Mouse (Mus musculus): ENCODE data around the gene Kcna7. TPM values are rescaled to one million over a fixed set of nuclear protein-coding genes. Genes with fewer than 3 reads are reported as not detected.

Kcna7 gene
- polyA plus RNA-seq, 1 experiment from 2014 or later = 0.11 TPM

DNA sequence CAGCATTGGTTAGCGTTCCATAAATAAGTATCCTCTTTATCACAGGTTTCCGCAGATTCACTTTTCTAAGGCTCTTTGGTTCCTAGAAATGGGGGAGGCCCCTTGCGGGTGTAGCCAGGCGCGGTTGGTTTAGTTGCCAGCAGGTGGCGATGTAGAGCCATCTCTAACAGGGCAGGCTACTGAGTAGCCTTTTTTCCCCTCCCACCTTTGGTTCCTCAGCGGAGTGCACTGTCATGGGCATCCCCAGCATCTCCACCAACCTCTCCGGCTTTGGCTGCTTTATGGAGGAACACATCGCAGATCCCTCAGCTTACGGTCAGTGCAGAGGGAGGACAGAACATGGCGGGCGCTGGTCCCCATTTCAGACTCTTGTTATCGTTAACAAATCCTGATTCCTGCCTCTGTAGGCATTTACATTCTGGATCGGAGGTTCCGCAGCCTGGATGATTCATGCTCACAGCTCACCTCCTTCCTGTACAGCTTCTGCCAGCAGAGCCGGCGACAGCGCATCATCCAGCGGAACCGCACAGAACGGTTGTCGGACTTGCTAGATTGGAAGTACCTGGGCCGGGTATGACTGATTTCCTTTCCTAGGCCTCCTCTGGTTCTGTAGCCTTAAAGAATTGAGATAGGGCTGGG, 46.0 kb downstream of the Kcna7 start:
- 60% methylated on average over 23 of the region's 23 CpGs for WGBS
- H3K9me3 ChIP-seq (ENCODE audit: control insufficient read depth, low read length) = no peaks in the 10 kb centered on the region
- peak; percentile 82 for ATAC-seq
- H3K27ac ChIP-seq (ENCODE audit: low read length) = no peak overlapping the region
- H3K4me1 ChIP-seq (ENCODE audit: control insufficient read depth, insufficient read depth, low read length) = no peaks in the 10 kb centered on the region
- H3K4me3 ChIP-seq (ENCODE audit: low read length) = no peak overlapping the region
- peaks cover 10% of the 10 kb centered on the region for H3K36me3 ChIP-seq (ENCODE audit: control insufficient read depth, insufficient read depth, low read length)
- H3K27me3 ChIP-seq (replicated peaks; ENCODE audit: control insufficient read depth, insufficient read depth, low read length) = no peaks in the 10 kb centered on the region
- no peak overlapping the region for H3K9ac ChIP-seq (ENCODE audit: low read depth, low read length)
- no peak overlapping the region for H3K4me2 ChIP-seq (ENCODE audit: low read depth, low read length)

DNA sequence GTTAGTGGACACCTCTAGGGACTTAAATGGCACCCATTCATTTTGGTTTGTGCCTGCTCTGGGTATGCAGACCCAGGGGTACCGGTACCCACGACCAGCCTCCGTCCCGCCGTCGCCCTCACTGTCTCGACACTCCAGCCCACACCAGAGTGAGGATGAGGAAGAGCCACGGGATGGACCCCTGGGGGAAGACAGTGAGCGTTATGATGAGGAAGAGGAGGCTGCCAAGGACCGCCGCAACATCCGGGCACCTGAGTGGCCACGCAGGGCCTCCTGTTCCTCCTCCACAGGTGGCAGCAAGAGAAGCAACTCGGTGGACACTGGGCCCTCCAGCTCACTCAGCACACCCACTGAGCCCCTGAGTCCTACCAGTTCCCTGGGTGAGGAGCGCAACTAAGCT, 49.5 kb downstream of the Kcna7 start:
- no peaks in the 10 kb centered on the region for H3K27me3 ChIP-seq (replicated peaks; ENCODE audit: control insufficient read depth, insufficient read depth, low read length)
- H3K27ac ChIP-seq (ENCODE audit: low read length) = no peak overlapping the region
- no peak overlapping the region for H3K9ac ChIP-seq (ENCODE audit: low read depth, low read length)
- peaks cover 10% of the 10 kb centered on the region for H3K4me1 ChIP-seq (ENCODE audit: control insufficient read depth, insufficient read depth, low read length)
- ATAC-seq = no peak
- H3K9me3 ChIP-seq (ENCODE audit: control insufficient read depth, low read length) = no peaks in the 10 kb centered on the region
- no peak overlapping the region for H3K4me3 ChIP-seq (ENCODE audit: low read length)
- no peak overlapping the region for H3K4me2 ChIP-seq (ENCODE audit: low read depth, low read length)
- 88% methylated on average over 15 of the region's 15 CpGs for WGBS
- H3K36me3 ChIP-seq (ENCODE audit: control insufficient read depth, insufficient read depth, low read length) = peaks cover 17% of the 10 kb centered on the region

DNA sequence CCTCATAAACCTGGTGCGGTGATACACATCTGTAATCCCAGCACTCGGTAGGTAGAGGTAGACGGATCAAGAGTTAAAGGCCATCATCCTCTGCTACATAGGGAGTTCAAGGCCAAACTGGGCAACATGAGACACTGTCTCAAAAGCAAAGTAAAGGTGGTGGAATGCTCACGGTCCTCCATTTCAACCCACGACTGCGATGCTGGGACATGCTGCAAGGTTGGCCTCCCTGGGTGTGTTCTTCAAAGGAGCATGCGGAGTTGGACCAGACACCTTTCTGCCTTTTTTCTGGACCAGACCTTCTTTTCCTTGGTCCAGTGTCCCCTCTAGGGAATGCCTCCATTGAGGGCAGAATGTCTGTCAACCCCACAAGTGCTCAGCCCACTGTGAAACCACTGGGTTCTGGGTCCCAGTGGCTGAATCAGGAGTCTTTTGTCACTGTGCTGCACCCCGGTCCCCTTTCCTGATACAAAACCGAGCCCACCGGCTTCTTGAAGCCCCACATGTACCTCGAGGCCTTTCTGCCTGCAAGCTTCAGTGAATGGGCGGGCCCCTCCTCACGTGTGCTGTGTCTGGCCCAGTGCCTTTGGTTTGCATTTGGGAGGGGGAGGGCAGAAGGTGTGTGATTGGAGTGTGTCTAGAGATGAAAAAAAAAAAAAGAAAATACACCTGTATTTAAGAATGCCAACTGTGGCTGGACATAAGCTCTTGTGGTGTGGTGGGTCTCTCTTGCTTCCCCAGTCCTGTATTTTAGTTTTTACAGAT, 50.7 kb downstream of the Kcna7 start:
- H3K27me3 ChIP-seq (replicated peaks; ENCODE audit: control insufficient read depth, insufficient read depth, low read length) = no peaks in the 10 kb centered on the region
- H3K4me2 ChIP-seq (ENCODE audit: low read depth, low read length) = no peak overlapping the region
- H3K36me3 ChIP-seq (ENCODE audit: control insufficient read depth, insufficient read depth, low read length) = peaks cover 17% of the 10 kb centered on the region
- H3K27ac ChIP-seq (ENCODE audit: low read length) = peak overlapping the region; percentile 33; the same call in 1 of the 2 replicates
- H3K9ac ChIP-seq (ENCODE audit: low read depth, low read length) = 0 out of 2 replicates have a peak overlapping the region, but pooled peaks have one; percentile 19
- ATAC-seq = no peak
- 72% methylated on average over 13 of the region's 13 CpGs for WGBS
- H3K9me3 ChIP-seq (ENCODE audit: control insufficient read depth, low read length) = no peaks in the 10 kb centered on the region
- peaks cover 21% of the 10 kb centered on the region for H3K4me1 ChIP-seq (ENCODE audit: control insufficient read depth, insufficient read depth, low read length)
- no peak overlapping the region for H3K4me3 ChIP-seq (ENCODE audit: low read length)

DNA sequence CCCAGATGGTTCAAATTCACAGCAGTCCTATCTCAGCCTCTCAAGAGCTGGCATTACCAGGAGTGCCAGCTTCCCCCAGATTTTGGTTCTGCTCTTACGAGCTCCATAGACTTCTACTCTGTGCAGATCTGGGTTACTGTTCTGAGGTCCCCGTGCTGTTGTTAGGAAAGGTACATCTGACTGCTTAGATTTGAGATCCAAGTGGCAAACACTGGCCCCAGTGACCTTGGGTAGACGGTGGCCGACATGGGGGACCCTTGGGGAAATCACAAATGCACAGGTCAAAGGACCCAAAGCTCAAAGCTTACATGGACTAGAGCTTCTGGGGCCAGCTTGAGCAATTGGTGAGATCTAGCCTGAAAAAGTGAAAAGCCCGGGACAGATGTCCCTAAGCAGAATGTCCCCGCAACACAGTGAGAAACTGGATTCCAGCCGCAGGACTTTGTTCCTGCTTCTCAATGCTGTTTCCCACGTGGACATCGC, 51.3 kb downstream of the Kcna7 start:
- ATAC-seq = no peak
- no peak overlapping the region for H3K4me3 ChIP-seq (ENCODE audit: low read length)
- peaks cover 17% of the 10 kb centered on the region for H3K36me3 ChIP-seq (ENCODE audit: control insufficient read depth, insufficient read depth, low read length)
- peak overlapping the region; percentile 92 for H3K27ac ChIP-seq (ENCODE audit: low read length)
- H3K9ac ChIP-seq (ENCODE audit: low read depth, low read length) = peak overlapping the region; percentile 77
- no peaks in the 10 kb centered on the region for H3K27me3 ChIP-seq (replicated peaks; ENCODE audit: control insufficient read depth, insufficient read depth, low read length)
- H3K4me1 ChIP-seq (ENCODE audit: control insufficient read depth, insufficient read depth, low read length) = peaks cover 25% of the 10 kb centered on the region
- H3K9me3 ChIP-seq (ENCODE audit: control insufficient read depth, low read length) = no peaks in the 10 kb centered on the region
- 34% methylated on average over 9 of the region's 9 CpGs for WGBS
- peak overlapping the region; percentile 67 for H3K4me2 ChIP-seq (ENCODE audit: low read depth, low read length)

- Histone ChIP-seq H3K4me2 (ENCODE audit: low read depth, low read length) (peak overlapping the region; percentile 67), H3K36me3 (ENCODE audit: control insufficient read depth, insufficient read depth, low read length) (peaks cover 17% of the 10 kb centered on the region), H3K27me3 (replicated peaks; ENCODE audit: control insufficient read depth, insufficient read depth, low read length) (no peaks in the 10 kb centered on the region), H3K27ac (ENCODE audit: low read length) (peak overlapping the region; percentile 92), H3K4me3 (ENCODE audit: low read length) (peak overlapping the region; percentile 82), H3K4me1 (ENCODE audit: control insufficient read depth, insufficient read depth, low read length) (peaks cover 29% of the 10 kb centered on the region), H3K9me3 (ENCODE audit: control insufficient read depth, low read length) (no peaks in the 10 kb centered on the region), H3K9ac (ENCODE audit: low read depth, low read length) (peak overlapping the region; percentile 77)
- peak; percentile 39 for ATAC-seq
- 51% methylated on average over 10 of the region's 10 CpGs for WGBS
Measured at GRCm38 (mm10) chr7:45457204-45458060, 52.0 kb downstream of the Kcna7 start.

DNA sequence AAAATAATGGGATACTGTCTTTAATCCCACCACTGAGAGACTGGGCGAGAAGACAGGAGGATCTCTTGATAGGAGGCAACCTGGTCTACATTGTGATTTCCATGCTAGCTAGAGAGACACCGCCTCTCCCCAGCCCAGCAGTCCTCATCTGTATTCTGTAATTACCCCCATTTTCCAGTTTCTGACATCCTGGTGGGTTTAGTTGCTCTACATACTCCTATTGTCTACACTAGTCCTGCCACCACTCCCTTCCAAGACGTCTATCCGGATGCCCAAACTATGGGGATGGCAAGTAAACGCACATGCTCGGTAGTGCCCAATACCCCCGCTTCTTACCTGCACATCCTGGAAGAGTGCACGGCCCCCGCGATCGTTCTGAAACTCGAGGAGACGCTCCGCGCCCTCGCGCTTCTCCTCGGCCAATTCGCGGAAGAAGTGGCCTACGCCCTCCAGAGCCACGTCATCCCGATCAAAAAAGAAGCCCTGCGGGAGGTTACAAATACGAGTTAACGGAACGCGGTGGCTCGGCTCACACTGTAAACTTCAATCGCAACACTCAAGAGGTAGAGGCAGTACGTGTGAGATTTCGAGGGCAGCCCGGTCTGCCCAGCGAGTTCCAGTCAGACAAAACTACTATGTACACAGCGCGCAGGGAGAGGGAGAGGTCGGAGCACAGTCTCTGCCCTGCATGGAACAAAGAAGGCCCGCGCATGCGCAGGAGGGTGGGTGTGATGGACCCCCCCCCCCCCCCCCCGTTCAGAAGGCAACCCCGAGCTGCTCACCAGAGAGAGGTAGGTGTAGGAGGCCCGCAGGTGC, 53.5 kb downstream of the Kcna7 start:
- peak overlapping the region; percentile 67 for H3K4me2 ChIP-seq (ENCODE audit: low read depth, low read length)
- WGBS = under 1% methylated on average over 43 of the region's 43 CpGs

More for the DNA sequence above, 53.5 kb downstream of the Kcna7 start:
- H3K9me3 ChIP-seq (ENCODE audit: control insufficient read depth, low read length) = no peaks in the 10 kb centered on the region
- peaks cover 17% of the 10 kb centered on the region for H3K36me3 ChIP-seq (ENCODE audit: control insufficient read depth, insufficient read depth, low read length)
- peak; percentile 49 for ATAC-seq
- peak overlapping the region; percentile 77 for H3K9ac ChIP-seq (ENCODE audit: low read depth, low read length)
- no peaks in the 10 kb centered on the region for H3K27me3 ChIP-seq (replicated peaks; ENCODE audit: control insufficient read depth, insufficient read depth, low read length)
- peaks cover 29% of the 10 kb centered on the region for H3K4me1 ChIP-seq (ENCODE audit: control insufficient read depth, insufficient read depth, low read length)
- H3K27ac ChIP-seq (ENCODE audit: low read length) = peak overlapping the region; percentile 92
- peak overlapping the region; percentile 82 for H3K4me3 ChIP-seq (ENCODE audit: low read length)

Small RNA genes within 50 kb of the gene (microRNA-seq; reads per million reads assigned to microRNA genes)
- not detected for gene Gm22133

Other genes starting within 250 kb of the Kcna7 start
- gene Slc17a7, start 241.7 kb upstream of the Kcna7 start, polyA plus RNA-seq (2015; fragmentation: Nextera tagmentation; extraction: Ambion mirVana) = 0.13 TPM in 1 of 2 replicates, not detected in the other
- not detected in 2 replicates for gene Gfy, start 226.1 kb upstream of the Kcna7 start, polyA plus RNA-seq (2015; fragmentation: Nextera tagmentation; extraction: Ambion mirVana)
- not detected in 2 replicates for gene Pth2, start 224.7 kb upstream of the Kcna7 start, polyA plus RNA-seq (2015; fragmentation: Nextera tagmentation; extraction: Ambion mirVana)
- 0.44 and 0.62 TPM in 2 replicates for gene Ccdc155, start 200.8 kb upstream of the Kcna7 start, polyA plus RNA-seq (2015; fragmentation: Nextera tagmentation; extraction: Ambion mirVana)
- gene Dkkl1, start 193.5 kb upstream of the Kcna7 start, polyA plus RNA-seq (2015; fragmentation: Nextera tagmentation; extraction: Ambion mirVana) = 0.86 and 1.3 TPM in 2 replicates
- gene Tead2, start 189.9 kb upstream of the Kcna7 start, polyA plus RNA-seq (2015; fragmentation: Nextera tagmentation; extraction: Ambion mirVana) = 69.6 and 82.1 TPM in 2 replicates
- gene Cd37, start 166.5 kb upstream of the Kcna7 start, polyA plus RNA-seq (2015; fragmentation: Nextera tagmentation; extraction: Ambion mirVana) = 4.2 and 5.0 TPM in 2 replicates
- gene Slc6a16, start 164.6 kb upstream of the Kcna7 start, polyA plus RNA-seq (2015; fragmentation: Nextera tagmentation; extraction: Ambion mirVana) = not detected in 2 replicates
- not detected in 2 replicates for gene Slc6a21, start 128.1 kb upstream of the Kcna7 start, polyA plus RNA-seq (2015; fragmentation: Nextera tagmentation; extraction: Ambion mirVana)
- 33.4 and 36.3 TPM in 2 replicates for gene Trpm4, start 71.9 kb upstream of the Kcna7 start, polyA plus RNA-seq (2015; fragmentation: Nextera tagmentation; extraction: Ambion mirVana)
- gene Hrc, start 70.4 kb upstream of the Kcna7 start, polyA plus RNA-seq (2015; fragmentation: Nextera tagmentation; extraction: Ambion mirVana) = 0.86 and 1.4 TPM in 2 replicates
- 10.3 and 12.0 TPM in 2 replicates for gene Ppfia3, start 38.6 kb upstream of the Kcna7 start, polyA plus RNA-seq (2015; fragmentation: Nextera tagmentation; extraction: Ambion mirVana)
- 1.2 and 2.7 TPM in 2 replicates for gene Lin7b, start 35.1 kb upstream of the Kcna7 start, polyA plus RNA-seq (2015; fragmentation: Nextera tagmentation; extraction: Ambion mirVana)
- 139 and 150 TPM in 2 replicates for gene Snrnp70, start 9.9 kb upstream of the Kcna7 start, polyA plus RNA-seq (2015; fragmentation: Nextera tagmentation; extraction: Ambion mirVana)
- 1.4 and 1.8 TPM in 2 replicates for gene Ntf5, start 8.0 kb downstream of the Kcna7 start, polyA plus RNA-seq (2015; fragmentation: Nextera tagmentation; extraction: Ambion mirVana)
- gene Lhb, start 15.2 kb downstream of the Kcna7 start, polyA plus RNA-seq (2015; fragmentation: Nextera tagmentation; extraction: Ambion mirVana) = 0.28 TPM in 1 of 2 replicates, not detected in the other
- 49.4 and 53.1 TPM in 2 replicates for gene Gys1, start 29.2 kb downstream of the Kcna7 start, polyA plus RNA-seq (2015; fragmentation: Nextera tagmentation; extraction: Ambion mirVana)
- gene Ruvbl2, start 32.4 kb downstream of the Kcna7 start, polyA plus RNA-seq (2015; fragmentation: Nextera tagmentation; extraction: Ambion mirVana) = 121 and 134 TPM in 2 replicates
- 7,117 and 7,555 TPM in 2 replicates for gene Ftl1, start 54.2 kb downstream of the Kcna7 start, polyA plus RNA-seq (2015; fragmentation: Nextera tagmentation; extraction: Ambion mirVana)
- gene Bax, start 61.2 kb downstream of the Kcna7 start, polyA plus RNA-seq (2015; fragmentation: Nextera tagmentation; extraction: Ambion mirVana) = 178 and 185 TPM in 2 replicates
- 0.78 and 0.93 TPM in 2 replicates for gene Tulp2, start 76.2 kb downstream of the Kcna7 start, polyA plus RNA-seq (2015; fragmentation: Nextera tagmentation; extraction: Ambion mirVana)
- not detected in 2 replicates for gene Gm45808, start 81.2 kb downstream of the Kcna7 start, polyA plus RNA-seq (2015; fragmentation: Nextera tagmentation; extraction: Ambion mirVana)
- 1.9 and 2.2 TPM in 2 replicates for gene Dhdh, start 83.2 kb downstream of the Kcna7 start, polyA plus RNA-seq (2015; fragmentation: Nextera tagmentation; extraction: Ambion mirVana)
- gene Nucb1, start 104.8 kb downstream of the Kcna7 start, polyA plus RNA-seq (2015; fragmentation: Nextera tagmentation; extraction: Ambion mirVana) = 251 and 266 TPM in 2 replicates
- 17.3 and 19.1 TPM in 2 replicates for gene Ppp1r15a, start 120.6 kb downstream of the Kcna7 start, polyA plus RNA-seq (2015; fragmentation: Nextera tagmentation; extraction: Ambion mirVana)
- 1.4 and 1.6 TPM in 2 replicates for gene Plekha4, start 120.7 kb downstream of the Kcna7 start, polyA plus RNA-seq (2015; fragmentation: Nextera tagmentation; extraction: Ambion mirVana)
- 2.9 and 3.3 TPM in 2 replicates for gene Hsd17b14, start 149.2 kb downstream of the Kcna7 start, polyA plus RNA-seq (2015; fragmentation: Nextera tagmentation; extraction: Ambion mirVana)
- gene Bcat2, start 164.5 kb downstream of the Kcna7 start, polyA plus RNA-seq (2015; fragmentation: Nextera tagmentation; extraction: Ambion mirVana) = 59.9 and 65.4 TPM in 2 replicates
- 0.23 TPM in 1 of 2 replicates, not detected in the other for gene Fgf21, start 209.8 kb downstream of the Kcna7 start, polyA plus RNA-seq (2015; fragmentation: Nextera tagmentation; extraction: Ambion mirVana)
- 0.48 and 0.61 TPM in 2 replicates for gene Fut1, start 211.6 kb downstream of the Kcna7 start, polyA plus RNA-seq (2015; fragmentation: Nextera tagmentation; extraction: Ambion mirVana)
- 0.07 and 0.15 TPM in 2 replicates for gene Izumo1, start 216.2 kb downstream of the Kcna7 start, polyA plus RNA-seq (2015; fragmentation: Nextera tagmentation; extraction: Ambion mirVana)
- 3.4 and 4.4 TPM in 2 replicates for gene Rasip1, start 221.8 kb downstream of the Kcna7 start, polyA plus RNA-seq (2015; fragmentation: Nextera tagmentation; extraction: Ambion mirVana)
- gene Mamstr, start 234.3 kb downstream of the Kcna7 start, polyA plus RNA-seq (2015; fragmentation: Nextera tagmentation; extraction: Ambion mirVana) = 5.0 and 6.3 TPM in 2 replicates